8 mouse cellular contexts compared by ENCODE assay signal in the genomic region with DNA sequence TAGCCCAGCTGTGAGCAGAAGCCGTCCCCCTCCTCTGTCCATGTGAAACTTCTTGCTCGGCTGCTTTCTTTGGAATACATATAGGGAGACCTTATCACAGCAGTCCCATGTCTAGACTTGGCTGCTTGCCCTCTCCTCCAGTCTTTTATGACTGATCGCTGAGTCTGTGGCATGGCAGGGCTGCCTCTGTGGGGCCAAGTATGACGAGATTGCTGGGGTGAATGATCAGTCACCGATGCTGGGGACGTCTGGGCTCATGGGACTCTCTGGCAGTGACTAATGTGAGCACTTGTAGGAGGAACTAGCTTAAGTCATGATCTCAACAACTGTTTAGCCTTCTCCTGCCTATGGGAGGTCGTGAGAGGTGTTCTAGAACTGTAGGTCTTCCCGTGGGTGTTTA. TPM values are rescaled to one million over a fixed set of nuclear protein-coding genes. Genes with fewer than 3 reads are reported as not detected.
DNase-seq lines count a peak whose midpoint lies in the region; ATAC-seq and TF ChIP-seq lines count a peak whose summit lies in the region.

No protein-coding gene starts in this region.

- 0 out of 2 replicates have a peak overlapping the region, but pooled peaks have one; percentile 7 for H3K27ac ChIP-seq in liver, adult 2 months (replicated peaks; ENCODE audit: insufficient read depth, low read depth, low read length)
- H3K27ac ChIP-seq in liver, embryonic 12.5 days: no peak overlapping the region
- H3K27ac ChIP-seq in kidney, embryonic 15.5 days: peak overlapping the region; percentile 81
- H3K27ac ChIP-seq in spleen, adult 2 months (ENCODE audit: insufficient read depth, low read length): peak overlapping the region; percentile 94
- no peak overlapping the region for H3K27ac ChIP-seq in hindbrain, embryonic 10.5 days

- H3K4me3 ChIP-seq in liver, adult 2 months (ENCODE audit: insufficient read depth, low read depth, low read length): no peak overlapping the region
- H3K4me3 ChIP-seq in liver, embryonic 12.5 days: no peak overlapping the region
- no peak overlapping the region for H3K4me3 ChIP-seq in kidney, embryonic 15.5 days (replicated peaks)
- no peak overlapping the region for H3K4me3 ChIP-seq in spleen, adult 2 months (ENCODE audit: extremely low read depth, insufficient read depth, insufficient read length)
- no peak overlapping the region for H3K4me3 ChIP-seq in hindbrain, embryonic 10.5 days

- no peak for DNase-seq in liver, adult 2 months (ENCODE audit: extremely low read depth, low read depth, low spot score)
- peak; percentile 62 to 90 for DNase-seq in spleen, adult 2 months (ENCODE audit: low read depth in 1 of 2, low spot score in 2 of 2)
- DNase-seq in hindbrain, embryonic 10.5 days (ENCODE audit: low spot score): no peak
- no peak for DNase-seq in c-Kit-positive CD71-positive TER-119-positive erythroid progenitor cells, embryonic 14.5 days (ENCODE audit: low spot score)
- no peak for DNase-seq in ovary, postnatal 14 days (ENCODE audit: low spot score)

- H3K36me3 ChIP-seq in liver, adult 2 months (ENCODE audit: control insufficient read depth, insufficient read depth, low read length): no peaks in the 10 kb centered on the region
- no peaks in the 10 kb centered on the region for H3K36me3 ChIP-seq in liver, embryonic 12.5 days
- no peaks in the 10 kb centered on the region for H3K36me3 ChIP-seq in kidney, embryonic 15.5 days
- no peaks in the 10 kb centered on the region for H3K36me3 ChIP-seq in spleen, adult 2 months (ENCODE audit: control insufficient read depth, insufficient read depth, low read length)
- no peaks in the 10 kb centered on the region for H3K36me3 ChIP-seq in hindbrain, embryonic 10.5 days

- TF ChIP-seq POLR2A in liver, adult 2 months (IDR thresholded peaks at IDR 0.05; ENCODE audit: extremely low read depth, insufficient read depth, low read length): no peak
- TF ChIP-seq POLR2A in spleen, adult 2 months (IDR thresholded peaks at IDR 0.05; ENCODE audit: low read depth, low read length): no peak

- WGBS in liver, adult 2 months: 31% methylated on average over 8 of the region's 8 CpGs
- WGBS in liver, embryonic 12.5 days (ENCODE audit: insufficient replicate concordance): 53% methylated on average over 8 of the region's 8 CpGs
- WGBS in kidney, embryonic 15.5 days: 28% methylated on average over 8 of the region's 8 CpGs
- WGBS in spleen, adult 2 months: 35% methylated on average over 8 of the region's 8 CpGs
- 84% methylated on average over 8 of the region's 8 CpGs for WGBS in hindbrain, embryonic 10.5 days

- no peaks in the 10 kb centered on the region for H3K9me3 ChIP-seq in liver, embryonic 12.5 days (replicated peaks)
- no peaks in the 10 kb centered on the region for H3K9me3 ChIP-seq in kidney, embryonic 15.5 days (replicated peaks)
- H3K9me3 ChIP-seq in hindbrain, embryonic 10.5 days: no peaks in the 10 kb centered on the region

- no peak for TF ChIP-seq CTCF in liver, adult 2 months (IDR thresholded peaks at IDR 0.05; ENCODE audit: low read depth, low read length)
- no peak for TF ChIP-seq CTCF in spleen, adult 2 months (IDR thresholded peaks at IDR 0.05; ENCODE audit: extremely low read depth, insufficient read depth, insufficient read length, insufficient replicate concordance)

- no peak for ATAC-seq in liver, embryonic 12.5 days
- peak; percentile 38 for ATAC-seq in granulocyte monocyte progenitor cell, adult 5-6 weeks (replicated peaks; ENCODE audit: poor library complexity, severe bottlenecking)
- peak; percentile 80 for ATAC-seq in kidney, embryonic 15.5 days (replicated peaks; ENCODE audit: low FRiP score)

- no peak overlapping the region for H3K4me2 ChIP-seq in liver, embryonic 12.5 days
- no peak overlapping the region for H3K4me2 ChIP-seq in kidney, embryonic 15.5 days

- peaks cover 47% of the 10 kb centered on the region for H3K4me1 ChIP-seq in liver, adult 2 months (ENCODE audit: control insufficient read depth, insufficient read depth, low read length)
- peaks cover 54% of the 10 kb centered on the region for H3K4me1 ChIP-seq in liver, embryonic 12.5 days
- peaks cover 95% of the 10 kb centered on the region for H3K4me1 ChIP-seq in kidney, embryonic 15.5 days
- H3K4me1 ChIP-seq in spleen, adult 2 months (ENCODE audit: control insufficient read depth, insufficient read depth, insufficient read length): peaks cover 33% of the 10 kb centered on the region; the same call in 1 of the 2 replicates
- peaks cover 24% of the 10 kb centered on the region for H3K4me1 ChIP-seq in hindbrain, embryonic 10.5 days (replicated peaks)

- H3K27me3 ChIP-seq in liver, adult 2 months (ENCODE audit: control insufficient read depth, insufficient read depth, low read length): no peaks in the 10 kb centered on the region
- peaks cover 24% of the 10 kb centered on the region for H3K27me3 ChIP-seq in liver, embryonic 12.5 days (replicated peaks)
- H3K27me3 ChIP-seq in kidney, embryonic 15.5 days: no peaks in the 10 kb centered on the region
- H3K27me3 ChIP-seq in spleen, adult 2 months (ENCODE audit: control insufficient read depth, insufficient read depth, low read length): no peaks in the 10 kb centered on the region
- H3K27me3 ChIP-seq in hindbrain, embryonic 10.5 days (ENCODE audit: insufficient read depth, poor library complexity, severe bottlenecking): peaks cover 24% of the 10 kb centered on the region

- H3K79me2 ChIP-seq in liver, adult 2 months (ENCODE audit: control insufficient read depth, insufficient read depth, low read length): peaks cover 42% of the 10 kb centered on the region; the same call in 1 of the 2 replicates

- no peak overlapping the region for H3K9ac ChIP-seq in liver, adult 2 months (ENCODE audit: low read depth, low read length)
- H3K9ac ChIP-seq in liver, embryonic 12.5 days: no peak overlapping the region
- H3K9ac ChIP-seq in kidney, embryonic 15.5 days: no peak overlapping the region

RNA-seq across cellular contexts. Expression of a gene that starts 21.6 kb away (rescaled TPM):
- total RNA-seq in liver, adult 2 months (2014; rRNA removed): 16.5 and 27.0 TPM in 2 replicates
- polyA plus RNA-seq in liver, adult 2 months (2012; rRNA removed): 12.5 and 17.1 TPM in 2 replicates
- polyA plus RNA-seq in liver, embryonic 12.5 days (2016; fragmentation: Nextera tagmentation; extraction: Ambion mirVana): 3.2 and 3.3 TPM in 2 replicates
- 19.6 and 20.5 TPM in 2 replicates for total RNA-seq in granulocyte monocyte progenitor cell, adult 5-6 weeks (2014; fragmentation: Nextera tagmentation)
- 13.3 and 15.6 TPM in 2 replicates for total RNA-seq in granulocyte monocyte progenitor cell, adult 5-6 weeks (2017)
- polyA plus RNA-seq in kidney, embryonic 15.5 days (2015; fragmentation: Nextera tagmentation; extraction: Ambion mirVana): 18.2 and 18.8 TPM in 2 replicates
- 15.3 and 17.3 TPM in 2 replicates for polyA plus RNA-seq in spleen, adult 2 months (2012; rRNA removed)
- 2.1 and 2.7 TPM in 2 replicates for polyA plus RNA-seq in hindbrain, embryonic 10.5 days (2016; fragmentation: Nextera tagmentation; extraction: Ambion mirVana)

Comparison
In these comparisons a context has a peak if more than half of its experiments do, and no peak if none do; other contexts are left out.
1. H3K27ac ChIP-seq: peak in liver, adult 2 months (single experiment), kidney, embryonic 15.5 days (single experiment) and spleen, adult 2 months (single experiment); none in liver, embryonic 12.5 days (single experiment) and hindbrain, embryonic 10.5 days (single experiment).
2. DNase-seq: peak in spleen, adult 2 months (2 of 2); none in liver, adult 2 months (single experiment), hindbrain, embryonic 10.5 days (single experiment), c-Kit-positive CD71-positive TER-119-positive erythroid progenitor cells, embryonic 14.5 days (single experiment) and ovary, postnatal 14 days (single experiment).